Mouse (Mus musculus): Measurements from ENCODE around the gene Lmo7. TPM values are rescaled to one million over a fixed set of nuclear protein-coding genes. Genes with fewer than 3 reads are reported as not detected.

The Lmo7 gene
- polyA plus RNA-seq, 1 experiment from 2014 or later = 7.1 TPM

- no peak for DNase-seq (ENCODE audit: low spot score)
- Histone ChIP-seq H3K9me3 (ENCODE audit: control insufficient read depth, low read length) (no peaks in the 10 kb centered on the region), H3K9ac (ENCODE audit: low read length) (no peak overlapping the region), H3K4me3 (ENCODE audit: low read depth, low read length) (no peak overlapping the region), H3K27me3 (ENCODE audit: control insufficient read depth, insufficient read depth, low read length) (no peaks in the 10 kb centered on the region), H3K4me1 (ENCODE audit: control insufficient read depth, insufficient read depth, low read length) (no peaks in the 10 kb centered on the region), H3K4me2 (ENCODE audit: low read depth, severe bottlenecking) (no peak overlapping the region), H3K27ac (replicated peaks; ENCODE audit: low read depth, low read length) (no peak overlapping the region), H3K36me3 (ENCODE audit: control insufficient read depth, insufficient read depth, low read length) (no peaks in the 10 kb centered on the region)
- WGBS = 73% methylated on average over 4 of the region's 4 CpGs
- ATAC-seq (ENCODE audit: insufficient number of reproducible peaks, low FRiP score, low TSS enrichment, low read depth) = no peak
Observed at GRCm38 (mm10) chr14:101804562-101805327, 75.0 kb downstream of the Lmo7 start.

DNA sequence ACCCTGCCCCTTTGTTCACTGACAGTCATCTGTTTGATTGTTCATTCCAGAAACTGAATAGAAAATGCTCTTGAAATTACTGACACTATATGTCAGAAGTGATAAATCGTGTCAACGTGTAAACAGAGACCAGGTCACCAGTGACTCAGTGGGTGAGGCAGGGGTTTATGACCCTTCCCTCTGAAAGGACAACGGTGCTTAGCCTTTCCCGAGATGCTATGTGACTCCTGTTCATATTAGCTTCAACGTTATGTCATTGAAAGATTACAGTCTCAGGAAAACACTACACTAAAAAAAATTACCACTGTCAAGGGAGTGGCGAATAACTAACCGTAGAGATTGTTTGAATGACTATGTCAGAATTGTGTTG is 75.6 kb downstream of the Lmo7 start:
- DNase-seq (ENCODE audit: low spot score) (no peak), ATAC-seq (ENCODE audit: insufficient number of reproducible peaks, low FRiP score, low TSS enrichment, low read depth) (no peak)
- Histone ChIP-seq H3K27me3 (ENCODE audit: control insufficient read depth, insufficient read depth, low read length) (no peaks in the 10 kb centered on the region), H3K4me2 (ENCODE audit: low read depth, severe bottlenecking) (no peak overlapping the region), H3K9me3 (ENCODE audit: control insufficient read depth, low read length) (no peaks in the 10 kb centered on the region), H3K4me3 (ENCODE audit: low read depth, low read length) (no peak overlapping the region), H3K27ac (replicated peaks; ENCODE audit: low read depth, low read length) (no peak overlapping the region), H3K36me3 (ENCODE audit: control insufficient read depth, insufficient read depth, low read length) (no peaks in the 10 kb centered on the region), H3K9ac (ENCODE audit: low read length) (no peak overlapping the region), H3K4me1 (ENCODE audit: control insufficient read depth, insufficient read depth, low read length) (no peaks in the 10 kb centered on the region)
- WGBS = 61% methylated on average over 7 of the region's 7 CpGs

GRCm38 (mm10) chr14:101806058-101806457 is 76.3 kb downstream of the Lmo7 start:
- H3K27ac ChIP-seq (replicated peaks; ENCODE audit: low read depth, low read length) = no peak overlapping the region
- H3K9me3 ChIP-seq (ENCODE audit: control insufficient read depth, low read length) = no peaks in the 10 kb centered on the region
- H3K4me1 ChIP-seq (ENCODE audit: control insufficient read depth, insufficient read depth, low read length) = no peaks in the 10 kb centered on the region
- no peaks in the 10 kb centered on the region for H3K27me3 ChIP-seq (ENCODE audit: control insufficient read depth, insufficient read depth, low read length)
- H3K4me3 ChIP-seq (ENCODE audit: low read depth, low read length) = no peak overlapping the region
- ATAC-seq (ENCODE audit: insufficient number of reproducible peaks, low FRiP score, low TSS enrichment, low read depth) (no peak), DNase-seq (ENCODE audit: low spot score) (no peak)
- no peak overlapping the region for H3K4me2 ChIP-seq (ENCODE audit: low read depth, severe bottlenecking)
- 80% methylated on average over 5 of the region's 5 CpGs for WGBS
- H3K36me3 ChIP-seq (ENCODE audit: control insufficient read depth, insufficient read depth, low read length) = no peaks in the 10 kb centered on the region
- no peak overlapping the region for H3K9ac ChIP-seq (ENCODE audit: low read length)

DNA sequence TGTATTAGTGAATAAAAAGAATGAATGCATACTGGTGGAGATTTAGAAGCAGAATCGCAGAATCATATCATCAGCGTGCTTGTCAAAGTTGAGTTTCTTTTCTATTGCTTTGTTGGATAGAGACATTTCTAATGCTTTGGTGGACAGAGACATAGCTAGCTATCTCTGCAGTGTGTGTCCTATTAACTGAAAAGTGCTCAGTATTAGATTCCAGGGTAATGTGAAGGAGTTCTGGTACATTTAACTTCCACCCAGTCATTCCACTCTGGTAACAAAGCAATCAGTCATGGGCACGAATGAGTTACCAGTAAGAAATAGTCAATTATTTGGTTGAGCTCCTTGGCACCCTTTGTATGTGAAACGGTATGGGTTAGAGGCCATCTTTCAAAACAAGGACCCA is 76.8 kb downstream of the Lmo7 start:
- Histone ChIP-seq H3K27ac (replicated peaks; ENCODE audit: low read depth, low read length) (no peak overlapping the region), H3K4me3 (ENCODE audit: low read depth, low read length) (no peak overlapping the region), H3K4me1 (ENCODE audit: control insufficient read depth, insufficient read depth, low read length) (no peaks in the 10 kb centered on the region), H3K27me3 (ENCODE audit: control insufficient read depth, insufficient read depth, low read length) (no peaks in the 10 kb centered on the region), H3K4me2 (ENCODE audit: low read depth, severe bottlenecking) (no peak overlapping the region), H3K9me3 (ENCODE audit: control insufficient read depth, low read length) (no peaks in the 10 kb centered on the region), H3K36me3 (ENCODE audit: control insufficient read depth, insufficient read depth, low read length) (no peaks in the 10 kb centered on the region), H3K9ac (ENCODE audit: low read length) (no peak overlapping the region)
- ATAC-seq (ENCODE audit: insufficient number of reproducible peaks, low FRiP score, low TSS enrichment, low read depth) (no peak), DNase-seq (ENCODE audit: low spot score) (no peak)
- WGBS = 87% methylated on average over 4 of the region's 4 CpGs

DNA sequence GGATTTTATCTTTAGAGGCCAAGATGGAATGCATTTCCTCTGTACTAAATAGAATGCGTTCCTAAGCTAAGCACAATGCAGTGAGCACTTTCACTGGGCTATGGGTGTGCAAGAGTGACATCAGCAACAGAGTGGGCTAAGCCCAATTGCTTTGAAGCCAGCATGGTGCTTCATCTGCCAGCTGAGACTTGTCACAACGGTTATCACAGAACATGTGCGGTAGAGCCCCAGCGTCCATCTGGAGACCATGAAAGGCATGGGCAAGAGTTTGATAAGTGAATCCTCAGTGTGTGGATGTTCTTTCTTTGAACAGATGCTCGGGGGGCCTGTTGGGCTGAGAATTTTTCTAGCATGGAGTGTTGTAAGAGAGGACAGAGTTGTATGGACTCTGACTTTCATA is 86.7 kb downstream of the Lmo7 start:
- no peaks in the 10 kb centered on the region for H3K36me3 ChIP-seq (ENCODE audit: control insufficient read depth, insufficient read depth, low read length)
- H3K4me1 ChIP-seq (ENCODE audit: control insufficient read depth, insufficient read depth, low read length) = no peaks in the 10 kb centered on the region
- DNase-seq (ENCODE audit: low spot score) (no peak), ATAC-seq (ENCODE audit: insufficient number of reproducible peaks, low FRiP score, low TSS enrichment, low read depth) (no peak)
- WGBS = 90% methylated on average over 5 of the region's 5 CpGs
- no peak overlapping the region for H3K4me2 ChIP-seq (ENCODE audit: low read depth, severe bottlenecking)
- no peaks in the 10 kb centered on the region for H3K27me3 ChIP-seq (ENCODE audit: control insufficient read depth, insufficient read depth, low read length)
- no peak overlapping the region for H3K4me3 ChIP-seq (ENCODE audit: low read depth, low read length)
- H3K9ac ChIP-seq (ENCODE audit: low read length) = no peak overlapping the region
- no peak overlapping the region for H3K27ac ChIP-seq (replicated peaks; ENCODE audit: low read depth, low read length)
- H3K9me3 ChIP-seq (ENCODE audit: control insufficient read depth, low read length) = no peaks in the 10 kb centered on the region

- ATAC-seq (ENCODE audit: insufficient number of reproducible peaks, low FRiP score, low TSS enrichment, low read depth) (no peak), DNase-seq (ENCODE audit: low spot score) (no peak)
- no peaks in the 10 kb centered on the region for H3K36me3 ChIP-seq (ENCODE audit: control insufficient read depth, insufficient read depth, low read length)
- H3K27ac ChIP-seq (replicated peaks; ENCODE audit: low read depth, low read length) = no peak overlapping the region
- 91% methylated on average over 6 of the region's 6 CpGs for WGBS
- no peaks in the 10 kb centered on the region for H3K4me1 ChIP-seq (ENCODE audit: control insufficient read depth, insufficient read depth, low read length)
- H3K9ac ChIP-seq (ENCODE audit: low read length) = no peak overlapping the region
- H3K27me3 ChIP-seq (ENCODE audit: control insufficient read depth, insufficient read depth, low read length) = no peaks in the 10 kb centered on the region
- H3K4me3 ChIP-seq (ENCODE audit: low read depth, low read length) = no peak overlapping the region
- no peaks in the 10 kb centered on the region for H3K9me3 ChIP-seq (ENCODE audit: control insufficient read depth, low read length)
- no peak overlapping the region for H3K4me2 ChIP-seq (ENCODE audit: low read depth, severe bottlenecking)
Observed at GRCm38 (mm10) chr14:101822390-101822789, 92.6 kb downstream of the Lmo7 start.

DNA sequence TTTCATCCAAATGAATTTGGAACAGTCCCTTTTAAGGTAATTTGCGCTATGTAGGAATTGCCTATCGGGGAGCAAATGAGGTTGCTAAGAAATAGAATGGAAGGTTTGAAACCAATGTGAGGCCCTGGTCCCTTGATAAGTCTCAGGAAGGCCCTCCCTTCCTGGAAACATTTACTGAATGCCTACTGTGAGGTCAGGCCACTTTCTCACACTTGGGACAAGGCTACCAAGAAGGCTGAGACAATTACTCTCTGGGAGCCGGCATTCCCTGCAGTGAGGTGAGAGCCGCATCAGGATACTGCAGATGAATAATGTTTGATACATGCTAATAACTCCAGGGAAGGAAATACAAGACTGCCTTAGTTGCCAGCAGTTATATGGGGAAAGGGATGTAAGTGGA is 93.1 kb downstream of the Lmo7 start:
- Histone ChIP-seq H3K4me3 (ENCODE audit: low read depth, low read length) (no peak overlapping the region), H3K9me3 (ENCODE audit: control insufficient read depth, low read length) (no peaks in the 10 kb centered on the region), H3K27ac (replicated peaks; ENCODE audit: low read depth, low read length) (no peak overlapping the region), H3K9ac (ENCODE audit: low read length) (no peak overlapping the region), H3K27me3 (ENCODE audit: control insufficient read depth, insufficient read depth, low read length) (no peaks in the 10 kb centered on the region), H3K4me2 (ENCODE audit: low read depth, severe bottlenecking) (no peak overlapping the region), H3K36me3 (ENCODE audit: control insufficient read depth, insufficient read depth, low read length) (no peaks in the 10 kb centered on the region), H3K4me1 (ENCODE audit: control insufficient read depth, insufficient read depth, low read length) (no peaks in the 10 kb centered on the region)
- WGBS = 68% methylated on average over 4 of the region's 4 CpGs
- ATAC-seq (ENCODE audit: insufficient number of reproducible peaks, low FRiP score, low TSS enrichment, low read depth) (no peak), DNase-seq (ENCODE audit: low spot score) (no peak)

DNA sequence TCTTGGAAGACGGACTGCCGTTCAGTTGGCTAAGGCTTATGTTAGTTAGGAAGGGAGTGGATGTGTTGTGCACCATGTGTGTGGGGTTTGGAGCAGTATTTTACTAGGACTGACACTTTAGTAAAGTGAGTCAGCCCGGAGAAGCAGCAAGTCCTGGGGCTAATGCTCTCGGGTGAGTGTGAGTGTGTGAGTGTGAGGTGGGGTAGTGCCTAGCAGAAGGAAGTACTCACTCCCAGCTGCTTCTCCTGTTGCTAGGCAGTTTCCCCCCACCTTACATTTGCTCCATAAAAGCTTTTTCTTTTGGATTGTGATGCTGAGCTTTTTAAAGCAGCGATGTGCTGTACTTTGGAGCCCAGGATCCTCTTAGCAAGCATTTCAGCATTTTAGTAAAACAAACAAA is 99.9 kb downstream of the Lmo7 start:
- 58% methylated on average over 5 of the region's 5 CpGs for WGBS
- Histone ChIP-seq H3K36me3 (ENCODE audit: control insufficient read depth, insufficient read depth, low read length) (no peaks in the 10 kb centered on the region), H3K27me3 (ENCODE audit: control insufficient read depth, insufficient read depth, low read length) (no peaks in the 10 kb centered on the region), H3K9me3 (ENCODE audit: control insufficient read depth, low read length) (no peaks in the 10 kb centered on the region), H3K4me2 (ENCODE audit: low read depth, severe bottlenecking) (no peak overlapping the region), H3K9ac (ENCODE audit: low read length) (no peak overlapping the region), H3K27ac (replicated peaks; ENCODE audit: low read depth, low read length) (no peak overlapping the region), H3K4me3 (ENCODE audit: low read depth, low read length) (no peak overlapping the region), H3K4me1 (ENCODE audit: control insufficient read depth, insufficient read depth, low read length) (peaks cover 7% of the 10 kb centered on the region)
- DNase-seq (ENCODE audit: low spot score) (no peak), ATAC-seq (ENCODE audit: insufficient number of reproducible peaks, low FRiP score, low TSS enrichment, low read depth) (no peak)

- no peak overlapping the region for H3K4me3 ChIP-seq (ENCODE audit: low read depth, low read length)
- DNase-seq (ENCODE audit: low spot score) (no peak), ATAC-seq (ENCODE audit: insufficient number of reproducible peaks, low FRiP score, low TSS enrichment, low read depth) (no peak)
- no peak overlapping the region for H3K27ac ChIP-seq (replicated peaks; ENCODE audit: low read depth, low read length)
- no peak overlapping the region for H3K9ac ChIP-seq (ENCODE audit: low read length)
- no peaks in the 10 kb centered on the region for H3K9me3 ChIP-seq (ENCODE audit: control insufficient read depth, low read length)
- no peaks in the 10 kb centered on the region for H3K27me3 ChIP-seq (ENCODE audit: control insufficient read depth, insufficient read depth, low read length)
- H3K4me1 ChIP-seq (ENCODE audit: control insufficient read depth, insufficient read depth, low read length) = peaks cover 7% of the 10 kb centered on the region
- WGBS = 59% methylated on average over 6 of the region's 6 CpGs
- no peaks in the 10 kb centered on the region for H3K36me3 ChIP-seq (ENCODE audit: control insufficient read depth, insufficient read depth, low read length)
- H3K4me2 ChIP-seq (ENCODE audit: low read depth, severe bottlenecking) = no peak overlapping the region
Observed at GRCm38 (mm10) chr14:101830116-101830515, 100.4 kb downstream of the Lmo7 start.
